Mouse (Mus musculus) ES-E14 (cell line): Measurements from ENCODE around the gene Aimp2. TPM values are rescaled to one million over a fixed set of nuclear protein-coding genes. Genes with fewer than 3 reads are reported as not detected.

Experiments used
- DNase-seq: peaks from one replicate; pipeline ENCODE4 v3.0.0-alpha.2; 2013; ENCODE audit warnings: low read depth, low spot score
- H3K27ac ChIP-seq: 2 replicates; pipeline ENCODE4 v1.5.1; 2012; ENCODE audit warnings: low read depth, mild to moderate bottlenecking, low read length, moderate library complexity, mixed read lengths; ENCODE audit not compliant: poor library complexity, insufficient read depth, severe bottlenecking
- H3K36me3 ChIP-seq: 2 replicates; pipeline ENCODE4 v1.6.1; 2012; ENCODE audit warnings: mild to moderate bottlenecking, low read length, moderate library complexity, mixed read lengths; ENCODE audit not compliant: control insufficient read depth, poor library complexity, insufficient read depth, severe bottlenecking
- H3K4me1 ChIP-seq, 2 experiments: fragments of 150-350 bp in 1 of 2; sonication (generic) in 1 of 2; 2 replicates each; pipeline ENCODE4 v1.6.1; 2012; ENCODE audit warnings: low read length in 2 of 2, mild to moderate bottlenecking in 1 of 2, mixed read lengths in 1 of 2; ENCODE audit not compliant: control insufficient read depth in 2 of 2, insufficient read depth in 2 of 2, poor library complexity in 1 of 2
- H3K4me3 ChIP-seq, 2 experiments: fragments of 150-350 bp in 1 of 2; sonication (generic) in 1 of 2; 2 replicates each; pipeline ENCODE4 v1.5.1; 2012; ENCODE audit warnings: low read length in 2 of 2, low read depth in 1 of 2, mild to moderate bottlenecking in 1 of 2, mixed read lengths in 1 of 2; ENCODE audit not compliant: insufficient read depth in 1 of 2, poor library complexity in 1 of 2, severe bottlenecking in 1 of 2
- H3K9ac ChIP-seq: 2 replicates; pipeline ENCODE4 v1.6.1; 2012; ENCODE audit warnings: low read depth, mild to moderate bottlenecking, low read length, mixed read lengths; ENCODE audit not compliant: poor library complexity, insufficient read depth, severe bottlenecking
- H3K9me3 ChIP-seq: fragments of 150-350 bp; sonication (generic); 2 replicates; pipeline ENCODE4 v1.6.1; 2012; ENCODE audit warnings: low read depth, mild to moderate bottlenecking, low read length; ENCODE audit not compliant: control insufficient read depth, insufficient read depth
- CHD2 ChIP-seq: IDR thresholded peaks from 2 replicates; pipeline ENCODE4 v1.6.1; 2014; ENCODE audit warnings: mild to moderate bottlenecking, low read depth, low read length, inconsistent platforms
- HCFC1 ChIP-seq: IDR thresholded peaks from 2 replicates; pipeline ENCODE4 v1.6.1; 2012; ENCODE audit warnings: low read length, inconsistent platforms, borderline replicate concordance; ENCODE audit not compliant: insufficient read depth
- MAFK ChIP-seq: IDR thresholded peaks from 2 replicates; pipeline ENCODE4 v1.6.1; 2014; ENCODE audit warnings: mild to moderate bottlenecking, low read depth, low read length, inconsistent platforms; ENCODE audit not compliant: insufficient read depth
- ZC3H11A ChIP-seq: IDR thresholded peaks from 2 replicates; pipeline ENCODE4 v1.6.1; 2012; ENCODE audit warnings: low read depth, mild to moderate bottlenecking, inconsistent platforms, low read length, borderline replicate concordance
- ZNF384 ChIP-seq: IDR thresholded peaks from 2 replicates; pipeline ENCODE4 v1.6.1; 2012; ENCODE audit warnings: low read depth, low read length, inconsistent platforms
- in situ Hi-C, 2 experiments: fragments of 600-800 bp; cut with MboI; formaldehyde crosslinking; loops; one replicate each; pipeline ENCODE4 v1.15.1; 2025; ENCODE audit warnings: low sequenced_read_pairs in 2 of 2, inconsistent platforms in 1 of 2; ENCODE audit not compliant: unreplicated experiment in 2 of 2
- total RNA-seq: library from RNA; depleted of rRNA; stranded (reverse); fragments of 300-350 nt; gene quantifications from 2 replicates; pipeline ENCODE4 v1.2.3, GENCODE M21; 2012

Gene Aimp2
- total RNA-seq, 1 experiment: 100 TPM

GRCm38 (mm10) chr5:143943231-143944125 lies 33.8 kb upstream of the Aimp2 start:
- H3K4me1 ChIP-seq: no peaks in the 10 kb centered on the region
- H3K27ac ChIP-seq: no peak overlapping the region
- no peak for DNase-seq
- H3K9me3 ChIP-seq: no peaks in the 10 kb centered on the region
- TF ChIP-seq MAFK (no peak), ZNF384 (no peak), CHD2 (no peak), ZC3H11A (no peak), HCFC1 (no peak)
- no peak overlapping the region for H3K4me3 ChIP-seq
- H3K9ac ChIP-seq: no peak overlapping the region
- in situ Hi-C loops: no loop called here
- H3K36me3 ChIP-seq: no peaks in the 10 kb centered on the region

GRCm38 (mm10) chr5:143941588-143941987 lies 31.9 kb upstream of the Aimp2 start:
- in situ Hi-C loops: no loop called here
- TF ChIP-seq CHD2: no peak
- TF ChIP-seq ZC3H11A: no peak
- no peak for TF ChIP-seq MAFK
- no peak for TF ChIP-seq ZNF384
- TF ChIP-seq HCFC1: no peak

GRCm38 (mm10) chr5:143936156-143936555 lies 26.5 kb upstream of the Aimp2 start:
- no peak overlapping the region for H3K4me3 ChIP-seq
- no peak overlapping the region for H3K27ac ChIP-seq
- TF ChIP-seq ZNF384 (no peak), ZC3H11A (no peak), CHD2 (no peak), MAFK (no peak), HCFC1 (no peak)
- peaks cover 0 to 3% of the 10 kb centered on the region in 2 experiments; a peak in 1 of 4 replicates for H3K4me1 ChIP-seq
- in situ Hi-C loops: no loop called here
- DNase-seq: no peak
- no peaks in the 10 kb centered on the region for H3K9me3 ChIP-seq
- peaks cover under 1% of the 10 kb centered on the region; the same call in 1 of the 2 replicates for H3K36me3 ChIP-seq
- no peak overlapping the region for H3K9ac ChIP-seq

More at GRCm38 (mm10) chr5:143941588-143941987, 31.9 kb upstream of the Aimp2 start:
- Histone ChIP-seq H3K9me3 (no peaks in the 10 kb centered on the region), H3K9ac (no peak overlapping the region), H3K4me1 (no peaks in the 10 kb centered on the region), H3K4me3 (no peak overlapping the region), H3K36me3 (no peaks in the 10 kb centered on the region), H3K27ac (no peak overlapping the region)
- DNase-seq: no peak

GRCm38 (mm10) chr5:143933875-143934274 lies 24.2 kb upstream of the Aimp2 start:
- Histone ChIP-seq H3K4me3 (no peak overlapping the region), H3K27ac (no peak overlapping the region), H3K36me3 (peaks cover 11% of the 10 kb centered on the region), H3K4me1 (peaks cover 0 to 3% of the 10 kb centered on the region in 2 experiments; a peak in 1 of 4 replicates), H3K9me3 (no peaks in the 10 kb centered on the region), H3K9ac (no peak overlapping the region)
- no peak for DNase-seq
- TF ChIP-seq CHD2 (no peak), ZNF384 (no peak), HCFC1 (no peak), MAFK (no peak), ZC3H11A (no peak; the same call in 1 of the 2 replicates)
- in situ Hi-C loops: no loop called here
